Mouse (Mus musculus): ENCODE measurements around the gene Dapk2.
"Not testable (repeated sequence)": the region's sequence is repeated elsewhere in the genome, so short reads cannot be mapped to it uniquely, and the experiment has no call there.

Gene Dapk2

GRCm38 (mm10) chr9:66275267-66275991, 117.4 kb downstream of the Dapk2 start:
- peak; percentile 38 for DNase-seq (ENCODE audit: low spot score)

GRCm38 (mm10) chr9:66276062-66276461, 118.0 kb downstream of the Dapk2 start:
- no peak for DNase-seq (ENCODE audit: low spot score)

GRCm38 (mm10) chr9:66276697-66277385, 118.8 kb downstream of the Dapk2 start:
- DNase-seq (ENCODE audit: low spot score), result no peak

GRCm38 (mm10) chr9:66279647-66280046, 121.6 kb downstream of the Dapk2 start:
- no peak for DNase-seq (ENCODE audit: low spot score)

- no peak for DNase-seq (ENCODE audit: low spot score)
These were observed 122.5 kb downstream of the Dapk2 start for GRCm38 (mm10) chr9:66280496-66280895.

GRCm38 (mm10) chr9:66281501-66281951, 123.5 kb downstream of the Dapk2 start:
- DNase-seq (ENCODE audit: low spot score), result no peak

- DNase-seq (ENCODE audit: low spot score), result no peak
These were observed 124.6 kb downstream of the Dapk2 start for GRCm38 (mm10) chr9:66282582-66282981.

GRCm38 (mm10) chr9:66283565-66284203, 125.7 kb downstream of the Dapk2 start:
- peak; percentile 67 for DNase-seq (ENCODE audit: low spot score)

- DNase-seq (ENCODE audit: low spot score), result not testable (repeated sequence)
These were observed 127.2 kb downstream of the Dapk2 start for GRCm38 (mm10) chr9:66285241-66285640.

GRCm38 (mm10) chr9:66285901-66286300, 127.9 kb downstream of the Dapk2 start:
- no peak for DNase-seq (ENCODE audit: low spot score)

- DNase-seq (ENCODE audit: low spot score), result no peak
These were observed 132.7 kb downstream of the Dapk2 start for GRCm38 (mm10) chr9:66290727-66291126.

GRCm38 (mm10) chr9:66293319-66293718, 135.3 kb downstream of the Dapk2 start:
- DNase-seq (ENCODE audit: low spot score), result no peak

GRCm38 (mm10) chr9:66294227-66294626, 136.2 kb downstream of the Dapk2 start:
- no peak for DNase-seq (ENCODE audit: low spot score)

GRCm38 (mm10) chr9:66294980-66295410, 137.0 kb downstream of the Dapk2 start:
- no peak for DNase-seq (ENCODE audit: low spot score)

GRCm38 (mm10) chr9:66295577-66296120, 137.6 kb downstream of the Dapk2 start:
- DNase-seq (ENCODE audit: low spot score), result no peak

GRCm38 (mm10) chr9:66298783-66299182, 140.8 kb downstream of the Dapk2 start:
- DNase-seq (ENCODE audit: low spot score), result no peak

- no peak for DNase-seq (ENCODE audit: low spot score)
These were observed 142.5 kb downstream of the Dapk2 start for GRCm38 (mm10) chr9:66300448-66301027.

GRCm38 (mm10) chr9:66304320-66305090, 146.5 kb downstream of the Dapk2 start:
- no peak for DNase-seq (ENCODE audit: low spot score)

GRCm38 (mm10) chr9:66305121-66306112, 147.4 kb downstream of the Dapk2 start:
- DNase-seq (ENCODE audit: low spot score), result peak; percentile 56

GRCm38 (mm10) chr9:66306414-66306813, 148.4 kb downstream of the Dapk2 start:
- DNase-seq (ENCODE audit: low spot score), result no peak

Measured in layer of hippocampus, adult 9-10 months (tissue).